Mouse (Mus musculus) forebrain, embryonic 16.5 days (tissue): ENCODE results near the gene Necab3. TPM values are rescaled to one million over a fixed set of nuclear protein-coding genes. Genes with fewer than 3 reads are reported as not detected.

Source experiments
- ATAC-seq: fragments of 200-750 bp; cut with Nextera tagmentation; 2 replicates; pipeline ENCODE4 v1.8.0; 2017; ENCODE audit warnings: mild to moderate bottlenecking, moderate library complexity
- H3K27ac ChIP-seq: fragments of 300-500 bp; sonication (generic); 2 replicates; pipeline ENCODE4 v1.5.1; 2014; ENCODE audit warnings: low read length, control low read depth
- H3K27me3 ChIP-seq: fragments of 300-500 bp; sonication (generic); replicated peaks from 2 replicates; pipeline ENCODE4 v1.6.1; 2014; ENCODE audit warnings: low read length; ENCODE audit not compliant: control insufficient read depth, insufficient read depth
- H3K36me3 ChIP-seq: fragments of 300-500 bp; sonication (generic); 2 replicates; pipeline ENCODE4 v1.6.1; 2014; ENCODE audit not compliant: control insufficient read depth, insufficient read depth
- H3K4me1 ChIP-seq: fragments of 300-500 bp; sonication (generic); replicated peaks from 2 replicates; pipeline ENCODE4 v1.6.1; 2014; ENCODE audit warnings: low read length; ENCODE audit not compliant: control insufficient read depth, insufficient read depth
- H3K4me2 ChIP-seq: fragments of 300-500 bp; sonication (generic); 2 replicates; pipeline ENCODE4 v1.6.1; 2014; ENCODE audit warnings: mild to moderate bottlenecking, low read length, control low read depth
- H3K4me3 ChIP-seq: fragments of 300-500 bp; sonication (generic); replicated peaks from 2 replicates; pipeline ENCODE4 v1.5.1; 2014; ENCODE audit warnings: mild to moderate bottlenecking, low read length, control low read depth
- H3K9ac ChIP-seq: fragments of 300-500 bp; sonication (generic); replicated peaks from 2 replicates; pipeline ENCODE4 v1.6.1; 2014; ENCODE audit warnings: low read depth, low read length, control low read depth
- H3K9me3 ChIP-seq: fragments of 300-500 bp; sonication (generic); 2 replicates; pipeline ENCODE4 v1.6.1; 2016; ENCODE audit warnings: low read length; ENCODE audit not compliant: control insufficient read depth
- WGBS: fragments of 180-500 bp; shearing (Covaris S2); extraction: QIAGEN DNeasy Blood & Tissue Kit; methylation state at CpG from one replicate; pipeline ENCODE4 v1.1.7; 2014; 5-methylcytosine and 5-hydroxymethylcytosine counted together
- polyA plus RNA-seq: library from polyadenylated mRNA; unstranded; fragments of >200 nt; fragmentation: Nextera tagmentation; extraction: Ambion mirVana; gene quantifications from 2 replicates; pipeline ENCODE4 v1.2.1, GENCODE M21; 2015

Necab3 gene
- polyA plus RNA-seq, 1 experiment from 2014 or later, result 27.1 TPM

- Histone ChIP-seq H3K4me2 (no peak overlapping the region), H3K4me1 (no peaks in the 10 kb centered on the region; the same call in none of the 2 replicates), H3K36me3 (no peaks in the 10 kb centered on the region), H3K9ac (no peak overlapping the region), H3K9me3 (no peaks in the 10 kb centered on the region), H3K27ac (no peak overlapping the region), H3K4me3 (no peak overlapping the region), H3K27me3 (no peaks in the 10 kb centered on the region)
- ATAC-seq, result no peak
- WGBS, result 69% methylated on average over 3 of the region's 3 CpGs
Measured at GRCm38 (mm10) chr2:154593025-154593424, 34.3 kb upstream of the Necab3 start.

- Histone ChIP-seq H3K27ac (no peak overlapping the region), H3K9me3 (no peaks in the 10 kb centered on the region), H3K36me3 (no peaks in the 10 kb centered on the region), H3K27me3 (no peaks in the 10 kb centered on the region), H3K4me3 (no peak overlapping the region), H3K4me2 (no peak overlapping the region), H3K4me1 (no peaks in the 10 kb centered on the region; the same call in none of the 2 replicates), H3K9ac (no peak overlapping the region)
- 88% methylated on average over 3 of the region's 3 CpGs for WGBS
- ATAC-seq, result no peak
Measured at GRCm38 (mm10) chr2:154591239-154591638, 32.5 kb upstream of the Necab3 start.

- 64% methylated on average over 4 of the region's 4 CpGs for WGBS
- ATAC-seq, result no peak
- no peak overlapping the region for H3K9ac ChIP-seq
Measured at GRCm38 (mm10) chr2:154589051-154589450, 30.4 kb upstream of the Necab3 start.

GRCm38 (mm10) chr2:154586405-154586804 lies 27.7 kb upstream of the Necab3 start:
- WGBS, result 82% methylated on average over 5 of the region's 5 CpGs
- Histone ChIP-seq H3K9me3 (no peaks in the 10 kb centered on the region), H3K4me1 (peaks cover 32% of the 10 kb centered on the region), H3K27me3 (no peaks in the 10 kb centered on the region), H3K9ac (no peak overlapping the region), H3K27ac (no peak overlapping the region), H3K36me3 (no peaks in the 10 kb centered on the region), H3K4me3 (no peak overlapping the region), H3K4me2 (no peak overlapping the region)
- no peak for ATAC-seq

More at GRCm38 (mm10) chr2:154589051-154589450, 30.4 kb upstream of the Necab3 start:
- Histone ChIP-seq H3K27me3 (no peaks in the 10 kb centered on the region), H3K4me2 (no peak overlapping the region), H3K4me3 (no peak overlapping the region), H3K9me3 (no peaks in the 10 kb centered on the region), H3K36me3 (no peaks in the 10 kb centered on the region), H3K27ac (no peak overlapping the region; the same call in 1 of the 2 replicates), H3K4me1 (peaks cover 20% of the 10 kb centered on the region)

GRCm38 (mm10) chr2:154584931-154585601 lies 26.4 kb upstream of the Necab3 start:
- H3K4me3 ChIP-seq, result no peak overlapping the region
- 42% methylated on average over 17 of the region's 17 CpGs for WGBS
- peak overlapping the region; percentile 85 for H3K27ac ChIP-seq
- H3K9ac ChIP-seq, result no peak overlapping the region
- no peak overlapping the region for H3K4me2 ChIP-seq
- H3K9me3 ChIP-seq, result no peaks in the 10 kb centered on the region
- H3K36me3 ChIP-seq, result no peaks in the 10 kb centered on the region
- H3K27me3 ChIP-seq, result no peaks in the 10 kb centered on the region
- H3K4me1 ChIP-seq, result peaks cover 32% of the 10 kb centered on the region
- ATAC-seq, result no peak

- ATAC-seq, result peak; percentile 96
- no peak overlapping the region for H3K4me3 ChIP-seq
- H3K27me3 ChIP-seq, result no peaks in the 10 kb centered on the region
- H3K9ac ChIP-seq, result no peak overlapping the region
- H3K4me2 ChIP-seq, result peak overlapping the region; percentile 24; the same call in 1 of the 2 replicates
- peak overlapping the region; percentile 85 for H3K27ac ChIP-seq
- H3K4me1 ChIP-seq, result peaks cover 32% of the 10 kb centered on the region
- no peaks in the 10 kb centered on the region for H3K9me3 ChIP-seq
- 41% methylated on average over 15 of the region's 15 CpGs for WGBS
- no peaks in the 10 kb centered on the region for H3K36me3 ChIP-seq
Measured at GRCm38 (mm10) chr2:154583906-154584872, 25.5 kb upstream of the Necab3 start.

- 91% methylated on average over 1 of the region's 1 CpGs for whole genome bisulfite sequencing
- Histone ChIP-seq H3K27ac (no peak overlapping the region), H3K4me1 (peaks cover 43% of the 10 kb centered on the region), H3K9ac (no peak overlapping the region), H3K4me2 (no peak overlapping the region), H3K36me3 (no peaks in the 10 kb centered on the region), H3K4me3 (no peak overlapping the region), H3K9me3 (no peaks in the 10 kb centered on the region), H3K27me3 (no peaks in the 10 kb centered on the region)
- no peak for ATAC-seq
Measured at GRCm38 (mm10) chr2:154581421-154581820, 22.7 kb upstream of the Necab3 start.

GRCm38 (mm10) chr2:154580586-154580985 lies 21.9 kb upstream of the Necab3 start:
- no peak overlapping the region for H3K4me3 ChIP-seq
- H3K27ac ChIP-seq, result no peak overlapping the region
- no peaks in the 10 kb centered on the region for H3K27me3 ChIP-seq
- no peak overlapping the region for H3K4me2 ChIP-seq
- 75% methylated on average over 8 of the region's 8 CpGs for WGBS
- H3K4me1 ChIP-seq, result peaks cover 38% of the 10 kb centered on the region
- no peaks in the 10 kb centered on the region for H3K36me3 ChIP-seq
- ATAC-seq, result no peak
- no peak overlapping the region for H3K9ac ChIP-seq
- H3K9me3 ChIP-seq, result no peaks in the 10 kb centered on the region

GRCm38 (mm10) chr2:154577744-154578067 lies 19.0 kb upstream of the Necab3 start:
- Histone ChIP-seq H3K4me1 (peaks cover 11% of the 10 kb centered on the region), H3K27ac (no peak overlapping the region), H3K9ac (no peak overlapping the region), H3K27me3 (no peaks in the 10 kb centered on the region), H3K36me3 (no peaks in the 10 kb centered on the region), H3K9me3 (no peaks in the 10 kb centered on the region), H3K4me2 (no peak overlapping the region), H3K4me3 (no peak overlapping the region)
- no peak for ATAC-seq
- 78% methylated on average over 6 of the region's 6 CpGs for WGBS
